Mouse (Mus musculus) ES-E14 (cell line): Measurements from ENCODE around the gene Tap1.

Experiments
- CHD2 ChIP-seq: IDR thresholded peaks from 2 replicates; pipeline ENCODE4 v1.6.1; 2014; ENCODE audit warnings: mild to moderate bottlenecking, low read depth, low read length, inconsistent platforms
- HCFC1 ChIP-seq: IDR thresholded peaks from 2 replicates; pipeline ENCODE4 v1.6.1; 2012; ENCODE audit warnings: low read length, inconsistent platforms, borderline replicate concordance; ENCODE audit not compliant: insufficient read depth
- MAFK ChIP-seq: IDR thresholded peaks from 2 replicates; pipeline ENCODE4 v1.6.1; 2014; ENCODE audit warnings: mild to moderate bottlenecking, low read depth, low read length, inconsistent platforms; ENCODE audit not compliant: insufficient read depth
- ZC3H11A ChIP-seq: IDR thresholded peaks from 2 replicates; pipeline ENCODE4 v1.6.1; 2012; ENCODE audit warnings: low read depth, mild to moderate bottlenecking, inconsistent platforms, low read length, borderline replicate concordance
- ZNF384 ChIP-seq: IDR thresholded peaks from 2 replicates; pipeline ENCODE4 v1.6.1; 2012; ENCODE audit warnings: low read depth, low read length, inconsistent platforms

- TF ChIP-seq CHD2 (no peak), HCFC1 (no peak), MAFK (no peak), ZNF384 (no peak), ZC3H11A (no peak)
Measured at GRCm38 (mm10) chr17:34213936-34214335, 26.6 kb downstream of the Tap1 start.
